ENCODE assay signal across 9 mouse cellular contexts in genomic region chr9:46314507-46314906, GRCm38 (mm10). TPM values are rescaled to one million over a fixed set of nuclear protein-coding genes. Genes with fewer than 3 reads are reported as not detected.
DNase-seq lines count a peak whose midpoint lies in the region; ATAC-seq and TF ChIP-seq lines count a peak whose summit lies in the region.
"Had no signal": no experiment of that assay in that cellular context is flagged by ENCODE, and none has a peak within 500 bp of the region (broad histone marks: within the 10 kb centered on the region; RNA-seq: fewer than 3 reads in every experiment).

No protein-coding gene starts in this region.

- no peak overlapping the region for H3K4me2 ChIP-seq in CH12.LX (ENCODE audit: insufficient read depth, low read depth, poor library complexity, severe bottlenecking)
- H3K4me2 ChIP-seq in embryonic facial prominence, embryonic 12.5 days (replicated peaks): no peak overlapping the region

- no peaks in the 10 kb centered on the region for H3K79me2 ChIP-seq in CH12.LX (replicated peaks; ENCODE audit: control insufficient read depth, extremely low read depth, insufficient read depth, poor library complexity, severe bottlenecking)

- peak; percentile 77 for DNase-seq in CH12.LX (ENCODE audit: extremely low read depth)
- DNase-seq in adrenal gland, postnatal 25 days: peak; percentile 56
- DNase-seq in heart, postnatal 36 days: peak; percentile 67 to 72
- DNase-seq in large intestine, adult 2 months (ENCODE audit: low read depth, low spot score): peak; percentile 35
- DNase-seq in lung, postnatal 10 days: peak; percentile 80
- DNase-seq in ovary, postnatal 14 days (ENCODE audit: low spot score): peak; percentile 57
- peak; percentile 22 to 72 for DNase-seq in thymus, postnatal 10 days (ENCODE audit: low spot score in 2 of 2)

- no peak for TF ChIP-seq EP300 in CH12.LX (IDR thresholded peaks at IDR 0.05; ENCODE audit: low read length)

- peak; percentile 81 to 97 for TF ChIP-seq CTCF in CH12.LX (conservative IDR thresholded peaks at IDR 0.05 in 1 of 2, IDR thresholded peaks at IDR 0.05 in 1 of 2; ENCODE audit: low read depth in 2 of 2, low read length in 2 of 2)

- H3K9ac ChIP-seq in CH12.LX (ENCODE audit: insufficient read depth, low read depth): no peak overlapping the region
- no peak overlapping the region for H3K9ac ChIP-seq in embryonic facial prominence, embryonic 12.5 days

- 0 out of 2 replicates have a peak, but pooled peaks have one; percentile 41 for ATAC-seq in embryonic facial prominence, embryonic 12.5 days (ENCODE audit: insufficient number of reproducible peaks, insufficient read depth, low FRiP score, low TSS enrichment)

- dilution Hi-C loops in CH12.LX (cut with MboI; ENCODE audit: extremely low pct_ligation_motif_present, extremely low pct_unique_long_range_greater_than_20kb, low sequenced_read_pairs): no loop called here

- H3K4me3 ChIP-seq in CH12.LX (replicated peaks in 1 of 3; ENCODE audit: low read depth in 2 of 3, low read length in 2 of 3, poor library complexity in 1 of 3): no peak overlapping the region
- no peak overlapping the region for H3K4me3 ChIP-seq in embryonic facial prominence, embryonic 12.5 days

- in situ Hi-C loops in CH12.LX (cut with MboI; ENCODE audit: low pct_ligation_motif_present, low pct_unique_long_range_greater_than_20kb, low sequenced_read_pairs): no loop called here

- no peak overlapping the region for H3K27ac ChIP-seq in CH12.LX (ENCODE audit: insufficient read depth, low read depth)
- H3K27ac ChIP-seq in embryonic facial prominence, embryonic 12.5 days: no peak overlapping the region

- peak; percentile 51 for TF ChIP-seq RAD21 in CH12.LX (IDR thresholded peaks at IDR 0.05; ENCODE audit: low read depth, low read length)

- no peaks in the 10 kb centered on the region for H3K36me3 ChIP-seq in CH12.LX (replicated peaks in 1 of 2; ENCODE audit: control insufficient read depth in 1 of 2, insufficient read depth in 1 of 2, low read length in 1 of 2)
- H3K36me3 ChIP-seq in embryonic facial prominence, embryonic 12.5 days: no peaks in the 10 kb centered on the region

- intact Hi-C loops in heart, postnatal 36 days (cut with DNase I): loop anchor here (5.0 kb wide), 1 partner anchor 312 kb away; no protein-coding TSS in a partner anchor

- 4% methylated on average over 4 of the region's 4 CpGs for WGBS in embryonic facial prominence, embryonic 12.5 days
- WGBS in large intestine, adult 2 months: 4% methylated on average over 4 of the region's 4 CpGs

- no peak for TF ChIP-seq POLR2A in CH12.LX (IDR thresholded peaks at IDR 0.05; ENCODE audit: low read depth, low read length)

- no peaks in the 10 kb centered on the region; a peak in 1 of 4 replicates for H3K4me1 ChIP-seq in CH12.LX (ENCODE audit: control insufficient read depth in 1 of 2, insufficient read depth in 2 of 2)
- H3K4me1 ChIP-seq in embryonic facial prominence, embryonic 12.5 days: peaks cover 11% of the 10 kb centered on the region; the same call in 1 of the 2 replicates

- H3K27me3 ChIP-seq in CH12.LX (replicated peaks): peaks cover 55% of the 10 kb centered on the region
- no peaks in the 10 kb centered on the region; the same call in 1 of the 2 replicates for H3K27me3 ChIP-seq in embryonic facial prominence, embryonic 12.5 days

- H3K9me3 ChIP-seq in CH12.LX (replicated peaks; ENCODE audit: low read length): peaks cover 7% of the 10 kb centered on the region
- peaks cover 3% of the 10 kb centered on the region; the same call in 1 of the 2 replicates for H3K9me3 ChIP-seq in embryonic facial prominence, embryonic 12.5 days

TF ChIP-seq in CH12.LX, 34 proteins besides CTCF, POLR2A, EP300 and RAD21:
- TF ChIP-seq BHLHE40 (IDR thresholded peaks at IDR 0.05; ENCODE audit: low read depth, low read length) (no peak), MAX (IDR thresholded peaks at IDR 0.05; ENCODE audit: low read length) (0 out of 2 replicates have a peak, but pooled peaks have one; percentile 29), MAZ (IDR thresholded peaks at IDR 0.05; ENCODE audit: low read depth, low read length) (no peak), JUND (conservative IDR thresholded peaks at IDR 0.05; ENCODE audit: low read depth, low read length) (no peak), MYC (IDR thresholded peaks at IDR 0.05; ENCODE audit: low read depth, low read length) (no peak), RCOR1 (conservative IDR thresholded peaks at IDR 0.05; ENCODE audit: low read depth, low read length) (no peak), ELF1 (IDR thresholded peaks at IDR 0.05; ENCODE audit: low read depth, low read length) (peak; percentile 67), SMC3 (IDR thresholded peaks at IDR 0.05; ENCODE audit: low read depth, low read length) (peak; percentile 80), USF2 (conservative IDR thresholded peaks at IDR 0.05; ENCODE audit: low read depth, low read length) (no peak)

RNA-seq across cellular contexts. Expression of gene 4931429L15Rik, which starts 5.3 kb away (rescaled TPM):
- total RNA-seq in CH12.LX (2012; rRNA removed) (not detected in 2 replicates), CH12.LX (2014; rRNA removed) (not detected in 2 replicates)
- not detected in 2 replicates for polyA plus RNA-seq in CH12.LX (2012; ENCODE audit: insufficient read length, low read depth)
- total RNA-seq in adrenal gland, postnatal 25 days (2021): not detected in 2 replicates
- not detected in 2 replicates for polyA plus RNA-seq in embryonic facial prominence, embryonic 12.5 days (2016; fragmentation: Nextera tagmentation; extraction: Ambion mirVana)
- not detected for total RNA-seq in heart, postnatal 36 days (2021)
- polyA plus RNA-seq in large intestine, adult 2 months (2012; rRNA removed): not detected in 2 replicates
- total RNA-seq: gastrocnemius, postnatal 4 days had no signal

RNA-seq across cellular contexts. Expression of gene Bud13, which starts 31.7 kb away (rescaled TPM):
- total RNA-seq in CH12.LX (2012; rRNA removed) (15.9 and 18.8 TPM in 2 replicates), CH12.LX (2014; rRNA removed) (13.5 and 14.4 TPM in 2 replicates)
- polyA plus RNA-seq in CH12.LX (2012; ENCODE audit: insufficient read length, low read depth): 28.1 and 32.5 TPM in 2 replicates
- total RNA-seq in adrenal gland, postnatal 25 days (2021): 11.4 and 12.0 TPM in 2 replicates
- 34.6 and 35.7 TPM in 2 replicates for polyA plus RNA-seq in embryonic facial prominence, embryonic 12.5 days (2016; fragmentation: Nextera tagmentation; extraction: Ambion mirVana)
- 1 to 10 TPM; 7.5 to 9.1 TPM for total RNA-seq in heart, postnatal 36 days (2021)
- polyA plus RNA-seq in large intestine, adult 2 months (2012; rRNA removed): 7.5 and 9.2 TPM in 2 replicates

RNA-seq across cellular contexts. Expression of gene Zpr1, which starts 41.6 kb away (rescaled TPM):
- total RNA-seq in CH12.LX (2012; rRNA removed): 46.0 and 57.2 TPM in 2 replicates
- 65.7 and 66.8 TPM in 2 replicates for total RNA-seq in CH12.LX (2014; rRNA removed)
- 108 and 111 TPM in 2 replicates for polyA plus RNA-seq in CH12.LX (2012; ENCODE audit: insufficient read length, low read depth)
- 57.1 and 84.5 TPM in 2 replicates for total RNA-seq in adrenal gland, postnatal 25 days (2021)
- 52.6 and 59.5 TPM in 2 replicates for polyA plus RNA-seq in embryonic facial prominence, embryonic 12.5 days (2016; fragmentation: Nextera tagmentation; extraction: Ambion mirVana)
- total RNA-seq in heart, postnatal 36 days (2021): 10 to 100 TPM; 19.5 to 24.6 TPM
- polyA plus RNA-seq in large intestine, adult 2 months (2012; rRNA removed): 17.8 and 19.2 TPM in 2 replicates

RNA-seq across cellular contexts. Expression of gene Apoa5, which starts 46.1 kb away (rescaled TPM):
- total RNA-seq in CH12.LX (2012; rRNA removed): 0.08 TPM in 1 of 2 replicates, not detected in the other
- total RNA-seq in CH12.LX (2014; rRNA removed): not detected in 2 replicates
- not detected in 2 replicates for polyA plus RNA-seq in CH12.LX (2012; ENCODE audit: insufficient read length, low read depth)
- total RNA-seq in adrenal gland, postnatal 25 days (2021): 5.9 TPM in 1 of 2 replicates, not detected in the other
- not detected in 2 replicates for polyA plus RNA-seq in embryonic facial prominence, embryonic 12.5 days (2016; fragmentation: Nextera tagmentation; extraction: Ambion mirVana)
- total RNA-seq in heart, postnatal 36 days (2021): not detected
- polyA plus RNA-seq in large intestine, adult 2 months (2012; rRNA removed): 0.16 and 0.37 TPM in 2 replicates
